Mouse (Mus musculus) liver, embryonic 16.5 days (tissue): ENCODE data around the gene Dennd6a. TPM values are rescaled to one million over a fixed set of nuclear protein-coding genes. Genes with fewer than 3 reads are reported as not detected.

ENCODE experiments used
- ATAC-seq: fragments of 200-750 bp; cut with Nextera tagmentation; 2 replicates; pipeline ENCODE4 v1.8.0; 2017; ENCODE audit warnings: low read depth, mild to moderate bottlenecking, moderate number of reproducible peaks, moderate library complexity
- H3K27ac ChIP-seq: fragments of 300-500 bp; sonication (generic); 2 replicates; pipeline ENCODE4 v1.5.1; 2014; ENCODE audit warnings: mild to moderate bottlenecking, low read length
- H3K27me3 ChIP-seq: fragments of 300-500 bp; sonication (generic); 2 replicates; pipeline ENCODE4 v1.6.1; 2014; ENCODE audit warnings: low read depth, low read length, mixed read lengths; ENCODE audit not compliant: control insufficient read depth, insufficient read depth
- H3K36me3 ChIP-seq: fragments of 300-500 bp; sonication (generic); 2 replicates; pipeline ENCODE4 v1.6.1; 2014; ENCODE audit warnings: mild to moderate bottlenecking; ENCODE audit not compliant: control insufficient read depth, insufficient read depth
- H3K4me1 ChIP-seq: fragments of 300-500 bp; sonication (generic); 2 replicates; pipeline ENCODE4 v1.6.1; 2014; ENCODE audit warnings: low read depth, low read length, mixed read lengths; ENCODE audit not compliant: control insufficient read depth
- H3K4me2 ChIP-seq: fragments of 300-500 bp; sonication (generic); 2 replicates; pipeline ENCODE4 v1.6.1; 2014; ENCODE audit warnings: low read depth, low read length, mixed read lengths
- H3K4me3 ChIP-seq: fragments of 300-500 bp; sonication (generic); 2 replicates; pipeline ENCODE4 v1.5.1; 2014; ENCODE audit warnings: low read depth, mild to moderate bottlenecking, low read length
- H3K9ac ChIP-seq: fragments of 300-500 bp; sonication (generic); 2 replicates; pipeline ENCODE4 v1.6.1; 2014; ENCODE audit warnings: low read depth, low read length
- H3K9me3 ChIP-seq: fragments of 300-500 bp; sonication (generic); replicated peaks from 2 replicates; pipeline ENCODE4 v1.6.1; 2016; ENCODE audit warnings: low read length; ENCODE audit not compliant: control insufficient read depth
- WGBS: fragments of 180-500 bp; shearing (Covaris S2); extraction: QIAGEN DNeasy Blood & Tissue Kit; methylation state at CpG from one replicate; pipeline ENCODE4 v1.1.7; 2014; ENCODE audit not compliant: insufficient replicate concordance; 5-methylcytosine and 5-hydroxymethylcytosine counted together
- polyA plus RNA-seq: library from polyadenylated mRNA; unstranded; fragments of >200 nt; fragmentation: Nextera tagmentation; extraction: Ambion mirVana; gene quantifications from 2 replicates; pipeline ENCODE4 v1.2.1, GENCODE M21; 2015

Dennd6a gene
- polyA plus RNA-seq, 1 experiment from 2014 or later, result 9.2 TPM

DNA sequence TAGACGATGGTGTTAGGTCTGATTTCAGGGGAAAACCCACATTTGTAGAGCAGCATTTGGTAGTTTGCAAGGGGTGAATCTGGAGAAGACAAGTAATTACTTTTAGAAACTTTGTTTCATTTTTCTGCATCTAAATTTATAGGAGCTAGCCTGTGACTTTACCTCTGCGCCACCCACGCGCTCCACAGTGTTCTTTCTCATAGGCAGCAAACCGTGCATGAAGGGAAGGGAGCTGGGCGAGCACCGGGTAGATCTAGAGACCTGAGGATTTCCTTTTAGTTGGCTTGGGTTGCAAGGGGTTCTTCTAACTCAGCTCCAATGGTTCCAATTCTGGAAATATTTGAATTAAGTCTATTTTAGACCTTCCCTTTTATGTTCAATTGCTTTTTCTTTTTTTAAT, 15.1 kb upstream of the Dennd6a start:
- no peak for ATAC-seq
- Histone ChIP-seq H3K4me1 (no peaks in the 10 kb centered on the region), H3K36me3 (no peaks in the 10 kb centered on the region), H3K9ac (no peak overlapping the region), H3K27me3 (no peaks in the 10 kb centered on the region), H3K27ac (no peak overlapping the region), H3K4me3 (no peak overlapping the region), H3K4me2 (no peak overlapping the region), H3K9me3 (no peaks in the 10 kb centered on the region)
- WGBS, result 79% methylated on average over 7 of the region's 7 CpGs

- H3K4me2 ChIP-seq, result no peak overlapping the region
- H3K4me1 ChIP-seq, result no peaks in the 10 kb centered on the region
- H3K27ac ChIP-seq, result no peak overlapping the region
- H3K27me3 ChIP-seq, result no peaks in the 10 kb centered on the region
- H3K36me3 ChIP-seq, result no peaks in the 10 kb centered on the region
- H3K4me3 ChIP-seq, result no peak overlapping the region
- no peaks in the 10 kb centered on the region for H3K9me3 ChIP-seq
- no peak for ATAC-seq
- no peak overlapping the region for H3K9ac ChIP-seq
- WGBS, result 68% methylated on average over 2 of the region's 2 CpGs
These were observed 11.4 kb upstream of the Dennd6a start for GRCm38 (mm10) chr14:26562247-26562646.

DNA sequence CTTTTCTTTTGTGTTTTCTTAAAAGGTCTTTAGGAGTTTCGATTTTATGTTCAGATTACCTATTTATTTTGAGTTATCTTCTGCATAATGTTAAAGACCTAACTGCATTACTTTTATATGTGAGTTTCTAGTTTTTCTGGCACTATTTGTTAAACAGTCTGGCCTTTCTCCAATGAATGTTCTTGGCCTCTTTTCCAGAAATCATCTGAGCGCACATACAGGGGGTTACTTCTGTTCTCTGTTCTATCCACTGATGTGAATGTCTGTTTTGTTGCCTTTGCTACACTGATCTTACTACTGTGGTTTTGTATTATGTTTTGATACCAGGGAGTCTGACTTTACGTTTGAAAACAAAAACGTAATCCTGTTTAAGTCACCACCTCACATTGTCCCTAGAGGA, 3.8 kb upstream of the Dennd6a start:
- peaks cover 2% of the 10 kb centered on the region; the same call in 1 of the 2 replicates for H3K4me1 ChIP-seq
- no peaks in the 10 kb centered on the region for H3K9me3 ChIP-seq
- no peak overlapping the region for H3K9ac ChIP-seq
- WGBS, result 78% methylated on average over 4 of the region's 4 CpGs
- H3K27me3 ChIP-seq, result no peaks in the 10 kb centered on the region
- no peak overlapping the region for H3K4me2 ChIP-seq
- H3K27ac ChIP-seq, result no peak overlapping the region
- H3K4me3 ChIP-seq, result no peak overlapping the region
- H3K36me3 ChIP-seq, result no peaks in the 10 kb centered on the region
- ATAC-seq, result no peak

DNA sequence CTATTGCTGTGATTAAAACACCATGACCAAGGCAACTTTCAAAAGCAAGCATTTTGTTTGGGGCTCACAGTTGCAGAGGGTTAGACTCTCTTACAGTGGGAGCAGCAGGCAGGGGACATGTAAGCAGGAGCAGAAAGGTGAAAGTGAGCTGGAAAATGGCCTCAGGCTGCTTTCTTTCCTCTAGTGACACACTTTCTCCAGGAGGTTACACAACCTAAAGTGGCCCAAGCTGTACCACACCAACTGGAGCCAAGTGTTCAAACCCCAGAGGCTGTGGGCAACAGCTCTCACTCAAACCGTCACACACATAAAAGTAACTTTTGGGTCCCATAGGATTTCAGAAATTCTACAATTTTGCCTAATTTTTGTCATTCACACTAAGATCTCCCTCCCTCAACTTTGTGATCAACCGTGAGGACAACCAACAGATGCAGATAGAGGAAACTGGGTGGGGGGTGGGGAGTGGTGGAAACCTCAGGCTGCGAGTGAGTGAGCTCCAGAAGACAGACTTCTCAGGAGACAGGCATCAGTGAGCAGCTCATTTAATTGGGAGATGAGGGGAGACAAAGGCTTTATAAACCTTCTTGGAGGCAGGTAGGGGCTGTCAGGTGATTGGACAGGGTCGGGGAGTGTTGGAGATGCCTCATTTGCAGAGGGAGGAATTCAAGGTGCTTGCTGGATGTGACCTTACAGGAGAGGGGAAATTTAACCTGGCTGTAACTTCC, 1.5 kb upstream of the Dennd6a start:
- no peaks in the 10 kb centered on the region for H3K27me3 ChIP-seq
- H3K4me3 ChIP-seq, result no peak overlapping the region
- no peak overlapping the region for H3K27ac ChIP-seq
- H3K4me1 ChIP-seq, result peaks cover 2% of the 10 kb centered on the region; the same call in 1 of the 2 replicates
- no peaks in the 10 kb centered on the region for H3K36me3 ChIP-seq
- H3K9ac ChIP-seq, result no peak overlapping the region
- H3K9me3 ChIP-seq, result no peaks in the 10 kb centered on the region
- no peak overlapping the region for H3K4me2 ChIP-seq
- ATAC-seq, result no peak
- 38% methylated on average over 4 of the region's 4 CpGs for WGBS

DNA sequence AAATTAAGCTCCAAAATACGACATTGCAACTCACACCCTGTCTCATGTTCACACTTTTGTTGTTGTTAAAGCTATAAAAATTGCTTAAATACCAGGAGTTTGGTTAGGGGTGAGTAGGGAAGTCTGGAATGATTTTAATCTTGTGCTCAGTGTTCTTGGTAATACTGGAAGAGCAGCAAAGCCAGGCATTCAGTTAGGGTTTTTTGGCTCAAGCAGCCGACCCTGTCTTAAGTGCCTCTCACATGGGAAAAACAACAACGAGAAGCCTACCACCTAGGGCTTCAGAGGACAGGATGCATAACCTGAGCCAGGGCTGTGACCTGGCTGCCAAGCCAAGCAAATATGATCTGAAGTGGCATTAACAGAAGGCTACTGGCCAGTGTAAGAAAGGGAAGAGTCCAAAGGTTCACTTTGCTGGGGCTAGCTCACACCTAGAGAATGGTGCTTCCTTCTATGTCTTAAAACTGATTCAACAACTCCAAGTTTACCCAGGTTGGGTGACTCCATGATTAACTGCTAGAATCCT, 2.7 kb downstream of the Dennd6a start:
- WGBS, result 63% methylated on average over 3 of the region's 3 CpGs
- no peak overlapping the region for H3K4me3 ChIP-seq
- no peak overlapping the region for H3K9ac ChIP-seq
- H3K4me2 ChIP-seq, result no peak overlapping the region
- peaks cover 12% of the 10 kb centered on the region for H3K4me1 ChIP-seq
- ATAC-seq, result no peak
- H3K27me3 ChIP-seq, result no peaks in the 10 kb centered on the region
- H3K36me3 ChIP-seq, result no peaks in the 10 kb centered on the region
- no peaks in the 10 kb centered on the region for H3K9me3 ChIP-seq
- H3K27ac ChIP-seq, result no peak overlapping the region

GRCm38 (mm10) chr14:26578791-26579191, 5.1 kb downstream of the Dennd6a start:
- H3K4me3 ChIP-seq, result peak overlapping the region; percentile 97; the same call in 1 of the 2 replicates
- peak overlapping the region; percentile 100 for H3K9ac ChIP-seq
- peak overlapping the region; percentile 93 for H3K4me2 ChIP-seq
- H3K36me3 ChIP-seq, result 0 out of 2 replicates have a peak, but pooled peaks cover 4% of the 10 kb centered on the region
- peak overlapping the region; percentile 71 for H3K27ac ChIP-seq
- no peaks in the 10 kb centered on the region for H3K9me3 ChIP-seq
- H3K4me1 ChIP-seq, result peaks cover 17% of the 10 kb centered on the region
- H3K27me3 ChIP-seq, result no peaks in the 10 kb centered on the region
- WGBS, result 16% methylated on average over 6 of the region's 6 CpGs
- ATAC-seq, result peak; percentile 32

GRCm38 (mm10) chr14:26579346-26580343, 6.0 kb downstream of the Dennd6a start:
- Histone ChIP-seq H3K9me3 (no peaks in the 10 kb centered on the region), H3K27me3 (no peaks in the 10 kb centered on the region), H3K4me3 (peak overlapping the region; percentile 97), H3K4me2 (peak overlapping the region; percentile 93), H3K9ac (peak overlapping the region; percentile 100), H3K4me1 (peaks cover 17% of the 10 kb centered on the region), H3K36me3 (0 out of 2 replicates have a peak, but pooled peaks cover 4% of the 10 kb centered on the region), H3K27ac (peak overlapping the region; percentile 99)
- WGBS, result under 1% methylated on average over 78 of the region's 79 CpGs
- ATAC-seq, result peak; percentile 94

- no peaks in the 10 kb centered on the region for H3K9me3 ChIP-seq
- H3K4me2 ChIP-seq, result no peak overlapping the region
- 76% methylated on average over 3 of the region's 3 CpGs for WGBS
- peaks cover 30% of the 10 kb centered on the region for H3K4me1 ChIP-seq
- no peak overlapping the region for H3K9ac ChIP-seq
- H3K4me3 ChIP-seq, result no peak overlapping the region
- ATAC-seq, result no peak
- no peaks in the 10 kb centered on the region for H3K27me3 ChIP-seq
- H3K27ac ChIP-seq, result no peak overlapping the region
- H3K36me3 ChIP-seq, result 0 out of 2 replicates have a peak, but pooled peaks cover 4% of the 10 kb centered on the region
These were observed 10.0 kb downstream of the Dennd6a start for GRCm38 (mm10) chr14:26583645-26584044.
